Mouse (Mus musculus) forebrain, embryonic 14.5 days (tissue): ENCODE measurements around the gene Csf2ra. TPM values are rescaled to one million over a fixed set of nuclear protein-coding genes. Genes with fewer than 3 reads are reported as not detected.
"Not testable (repeated sequence)": the region's sequence is repeated elsewhere in the genome, so short reads cannot be mapped to it uniquely, and the experiment has no call there.

Experiments used
- ATAC-seq: fragments of 200-750 bp; cut with Nextera tagmentation; 2 replicates; pipeline ENCODE4 v1.8.0; 2017; ENCODE audit warnings: mild to moderate bottlenecking, moderate library complexity
- DNase-seq: peaks from one replicate; pipeline ENCODE4 v3.0.0-alpha.2; 2015; ENCODE audit warnings: low spot score
- H3K27ac ChIP-seq: fragments of 300-500 bp; sonication (generic); 2 replicates; pipeline ENCODE4 v1.5.1; 2014; ENCODE audit warnings: low read depth, mild to moderate bottlenecking, control low read depth, low read length, moderate library complexity
- H3K27me3 ChIP-seq: fragments of 300-500 bp; sonication (generic); replicated peaks from 2 replicates; pipeline ENCODE4 v1.6.1; 2014; ENCODE audit warnings: low read length, control low read depth, mixed read lengths; ENCODE audit not compliant: control insufficient read depth, insufficient read depth
- H3K36me3 ChIP-seq: fragments of 300-500 bp; sonication (generic); 2 replicates; pipeline ENCODE4 v1.6.1; 2014; ENCODE audit warnings: low read length, control low read depth; ENCODE audit not compliant: control insufficient read depth, insufficient read depth
- H3K4me1 ChIP-seq: fragments of 300-500 bp; sonication (generic); 2 replicates; pipeline ENCODE4 v1.6.1; 2014; ENCODE audit warnings: antibody characterized with exemption, low read length, control low read depth; ENCODE audit not compliant: control insufficient read depth, insufficient read depth
- H3K4me2 ChIP-seq: fragments of 300-500 bp; sonication (generic); 2 replicates; pipeline ENCODE4 v1.6.1; 2014; ENCODE audit warnings: mild to moderate bottlenecking, control low read depth, low read length
- H3K4me3 ChIP-seq: fragments of 300-500 bp; sonication (generic); 2 replicates; pipeline ENCODE4 v1.5.1; 2014; ENCODE audit warnings: low read depth, low read length, control low read depth
- H3K9ac ChIP-seq: fragments of 300-500 bp; sonication (generic); 2 replicates; pipeline ENCODE4 v1.6.1; 2014; ENCODE audit warnings: mild to moderate bottlenecking, low read length, control low read depth, moderate library complexity
- H3K9me3 ChIP-seq: fragments of 300-500 bp; sonication (generic); replicated peaks from 2 replicates; pipeline ENCODE4 v1.6.1; 2016; ENCODE audit warnings: low read length, control low read depth, mixed read lengths; ENCODE audit not compliant: control insufficient read depth
- WGBS: fragments of 180-500 bp; shearing (Covaris S2); extraction: QIAGEN DNeasy Blood & Tissue Kit; methylation state at CpG from one replicate; pipeline ENCODE4 v1.1.7; 2014; 5-methylcytosine and 5-hydroxymethylcytosine counted together
- polyA plus RNA-seq: library from polyadenylated mRNA; unstranded; fragments of >200 nt; fragmentation: Nextera tagmentation; extraction: Ambion mirVana; gene quantifications from 2 replicates; pipeline ENCODE4 v1.2.1, GENCODE M21; 2014

Csf2ra gene
- polyA plus RNA-seq, 1 experiment from 2014 or later, result 10.2 TPM

DNA sequence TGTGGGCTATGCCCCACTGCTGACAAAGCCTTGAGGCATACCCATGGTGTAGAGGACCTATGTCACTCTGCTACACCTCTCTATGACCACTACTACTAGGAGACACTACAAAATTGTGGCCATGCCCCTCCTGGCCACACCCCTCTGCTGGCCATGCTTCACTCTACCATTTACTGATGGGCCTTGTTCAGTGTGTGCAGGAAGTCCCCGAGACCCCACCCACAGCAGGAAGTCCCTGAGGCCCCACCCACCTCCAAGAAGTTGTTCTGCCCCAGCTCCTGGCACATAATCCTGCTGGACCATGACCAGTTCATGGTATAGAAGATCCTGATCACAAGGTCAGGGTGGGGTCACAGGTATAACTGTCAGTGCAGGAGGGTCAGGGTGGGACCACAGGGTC, 33.0 kb upstream of the Csf2ra start:
- no peaks in the 10 kb centered on the region for H3K9me3 ChIP-seq
- no peak overlapping the region for H3K4me2 ChIP-seq
- no peak for DNase-seq
- no peaks in the 10 kb centered on the region for H3K27me3 ChIP-seq
- no peaks in the 10 kb centered on the region for H3K36me3 ChIP-seq
- H3K4me1 ChIP-seq, result no peaks in the 10 kb centered on the region
- H3K27ac ChIP-seq, result no peak overlapping the region
- no peak for ATAC-seq
- H3K4me3 ChIP-seq, result no peak overlapping the region
- 80% methylated on average over 1 of the region's 1 CpGs for WGBS
- no peak overlapping the region for H3K9ac ChIP-seq

DNA sequence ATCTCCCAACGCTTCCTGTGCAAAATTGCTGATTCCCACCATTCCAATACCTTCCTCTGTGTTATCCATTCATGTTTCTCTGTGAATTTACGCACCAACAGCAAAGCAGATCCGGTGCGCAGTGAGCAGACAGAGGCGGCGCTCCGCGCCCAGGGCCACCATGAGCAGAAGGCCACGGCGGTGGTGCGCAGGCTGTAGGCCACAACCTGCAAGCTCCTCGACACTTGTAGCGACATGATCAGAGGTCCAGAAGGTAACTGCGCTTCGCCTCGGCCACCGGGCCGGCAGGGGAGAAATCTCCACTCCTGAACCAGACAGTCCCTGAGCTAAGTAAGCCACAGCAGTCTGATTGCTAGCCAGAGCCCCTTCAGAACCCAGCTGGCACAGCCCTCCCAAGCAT, 29.5 kb upstream of the Csf2ra start:
- DNase-seq (no peak), ATAC-seq (no peak)
- H3K27me3 ChIP-seq, result no peaks in the 10 kb centered on the region
- no peak overlapping the region for H3K4me2 ChIP-seq
- no peak overlapping the region for H3K4me3 ChIP-seq
- no peaks in the 10 kb centered on the region for H3K9me3 ChIP-seq
- H3K9ac ChIP-seq, result no peak overlapping the region
- H3K27ac ChIP-seq, result no peak overlapping the region
- H3K4me1 ChIP-seq, result no peaks in the 10 kb centered on the region
- 92% methylated on average over 18 of the region's 18 CpGs for WGBS
- no peaks in the 10 kb centered on the region for H3K36me3 ChIP-seq

DNA sequence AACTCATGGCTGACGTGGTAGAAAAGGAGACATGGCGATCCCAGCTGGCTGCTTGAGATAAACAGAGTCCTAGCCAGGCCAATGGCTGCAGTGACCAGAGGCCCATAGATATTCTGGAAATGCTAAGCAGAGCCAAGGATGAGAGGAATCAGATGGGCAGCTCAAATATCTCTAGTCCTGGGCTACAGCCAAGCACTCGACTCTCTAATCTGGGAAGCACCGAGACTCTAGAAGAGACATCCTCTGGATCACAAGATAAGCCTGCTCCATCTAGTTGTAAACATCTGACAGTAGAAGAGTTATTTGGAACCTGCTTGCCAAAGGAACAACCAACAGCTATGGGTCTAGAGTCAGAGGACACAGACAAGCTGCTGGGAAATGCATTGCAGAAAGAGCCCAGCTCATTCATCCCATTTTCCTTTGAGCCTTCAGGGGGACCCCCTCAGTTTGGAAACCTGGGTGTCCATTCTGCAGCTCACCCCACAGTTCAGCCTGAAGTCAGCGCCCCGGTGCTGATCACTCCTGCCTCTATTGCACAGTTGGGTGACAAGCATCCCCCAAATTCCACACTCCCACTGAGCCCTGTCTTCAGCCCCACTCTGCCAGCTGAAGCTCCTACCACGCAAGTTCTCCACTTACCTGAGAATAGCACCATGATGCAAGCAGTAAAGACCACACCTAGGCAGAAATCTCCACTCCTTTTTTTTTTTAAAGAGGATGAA, 28.1 kb upstream of the Csf2ra start:
- DNase-seq (no peak), ATAC-seq (no peak)
- Histone ChIP-seq H3K36me3 (no peaks in the 10 kb centered on the region), H3K27ac (no peak overlapping the region), H3K4me3 (no peak overlapping the region), H3K9me3 (no peaks in the 10 kb centered on the region), H3K9ac (no peak overlapping the region), H3K27me3 (no peaks in the 10 kb centered on the region), H3K4me2 (no peak overlapping the region), H3K4me1 (no peaks in the 10 kb centered on the region)
- 92% methylated on average over 7 of the region's 7 CpGs for WGBS

DNA sequence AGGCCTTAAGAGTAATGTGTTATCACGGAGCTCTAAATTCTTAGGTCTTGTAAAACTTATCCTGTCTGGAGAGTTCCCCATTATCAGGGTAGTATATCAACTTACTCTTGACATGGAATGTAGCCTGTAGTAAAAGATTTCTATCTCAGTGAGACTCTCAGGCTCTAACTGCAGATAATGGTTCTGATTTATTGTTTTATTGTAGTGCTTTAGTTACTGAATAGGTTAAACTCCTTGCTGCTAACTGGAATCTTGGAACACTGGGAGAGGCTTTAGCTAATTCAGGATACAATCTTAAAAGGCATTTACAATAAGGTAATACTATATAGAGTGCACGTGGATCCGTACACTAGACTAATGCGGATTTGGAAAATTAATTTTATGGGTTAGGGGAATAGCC, 19.1 kb upstream of the Csf2ra start:
- ATAC-seq, H3K27me3 ChIP-seq, H3K36me3 ChIP-seq, H3K27ac ChIP-seq, H3K4me1 ChIP-seq, H3K9me3 ChIP-seq, H3K4me3 ChIP-seq, H3K9ac ChIP-seq, H3K4me2 ChIP-seq, DNase-seq: not testable (repeated sequence)
- WGBS, result 95% methylated on average over 4 of the region's 4 CpGs

DNA sequence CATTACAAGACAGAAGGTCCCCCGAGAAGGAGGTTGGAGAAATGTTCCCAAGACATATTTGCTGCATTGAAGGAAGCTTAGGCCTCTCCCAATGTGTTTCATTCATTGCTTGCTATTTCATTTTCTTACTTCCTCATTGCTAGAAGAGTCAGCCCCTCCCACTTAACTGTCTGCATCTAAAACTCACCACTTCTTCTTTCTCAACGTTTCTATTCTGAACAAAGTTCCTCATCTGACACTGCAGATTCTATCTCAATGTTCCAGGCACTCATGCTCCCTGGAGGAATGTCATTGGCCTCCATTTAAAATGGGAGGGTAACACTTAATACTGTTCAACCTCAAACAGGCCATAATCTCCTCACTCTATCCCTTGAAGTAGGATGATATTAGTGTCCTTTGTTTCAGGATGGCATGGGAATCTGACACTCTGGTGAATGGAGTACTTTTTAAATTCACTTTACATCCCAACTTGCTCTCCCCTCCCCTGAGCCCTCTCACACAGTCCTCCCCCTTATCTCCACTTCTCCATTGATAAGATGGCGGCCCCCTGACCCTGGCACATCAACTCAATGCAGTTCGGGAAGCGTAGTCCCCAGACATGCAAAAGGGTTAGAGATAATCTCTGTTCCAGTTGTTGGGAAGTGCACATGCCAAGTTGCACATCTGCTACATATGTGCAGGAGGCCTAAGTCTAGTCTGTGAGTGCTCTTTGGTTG, 16.6 kb upstream of the Csf2ra start:
- H3K27ac ChIP-seq, result no peak overlapping the region
- H3K4me2 ChIP-seq, result no peak overlapping the region
- DNase-seq (no peak), ATAC-seq (no peak)
- no peak overlapping the region for H3K9ac ChIP-seq
- no peak overlapping the region for H3K4me3 ChIP-seq
- whole genome bisulfite sequencing, result 67% methylated on average over 5 of the region's 5 CpGs
- H3K27me3 ChIP-seq, result no peaks in the 10 kb centered on the region
- H3K36me3 ChIP-seq, result no peaks in the 10 kb centered on the region
- H3K4me1 ChIP-seq, result no peaks in the 10 kb centered on the region
- H3K9me3 ChIP-seq, result no peaks in the 10 kb centered on the region

DNA sequence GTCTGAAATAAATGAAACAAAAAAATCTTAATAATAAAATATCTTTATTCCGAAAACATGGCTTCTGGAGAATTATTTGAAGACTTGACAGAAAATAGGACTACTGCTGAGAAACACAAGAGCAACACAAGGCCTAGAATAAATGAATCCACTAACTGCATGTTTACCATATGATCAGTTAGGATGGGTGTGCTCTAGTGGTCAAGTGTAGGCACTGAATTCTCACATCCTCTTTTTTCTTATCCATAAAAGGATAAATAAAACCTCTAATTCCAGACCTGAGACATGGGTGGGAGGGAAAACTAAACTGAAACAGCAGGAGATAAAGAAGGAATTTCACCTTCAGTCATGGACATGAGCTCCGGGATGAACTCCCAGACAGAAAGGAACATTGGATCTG, 9.7 kb upstream of the Csf2ra start:
- no peak overlapping the region for H3K4me3 ChIP-seq
- 87% methylated on average over 2 of the region's 2 CpGs for WGBS
- no peak overlapping the region for H3K4me2 ChIP-seq
- no peak for DNase-seq
- ATAC-seq, result no peak
- H3K4me1 ChIP-seq, result no peaks in the 10 kb centered on the region
- H3K9me3 ChIP-seq, result no peaks in the 10 kb centered on the region
- H3K27ac ChIP-seq, result no peak overlapping the region
- no peaks in the 10 kb centered on the region for H3K36me3 ChIP-seq
- no peaks in the 10 kb centered on the region for H3K27me3 ChIP-seq
- H3K9ac ChIP-seq, result no peak overlapping the region

DNA sequence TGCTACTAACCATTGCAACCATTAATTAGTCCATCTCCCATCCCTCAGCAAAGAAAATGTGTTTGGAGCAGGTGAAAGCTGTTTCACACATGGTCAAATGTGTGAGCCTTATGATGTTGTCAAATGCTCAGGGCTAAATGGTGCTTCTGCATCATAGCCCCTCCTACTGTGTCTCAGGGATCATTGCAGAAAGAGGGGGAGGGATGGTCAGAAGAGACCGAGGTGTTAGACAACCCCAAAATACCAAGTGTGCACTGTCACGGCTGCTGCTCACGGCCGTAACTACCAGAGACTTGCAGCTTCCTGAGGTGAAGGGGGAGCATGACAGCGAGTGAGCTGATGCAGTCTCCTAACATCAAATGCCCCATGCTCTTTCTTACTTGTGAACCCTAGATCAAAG, 6.3 kb upstream of the Csf2ra start:
- H3K4me3 ChIP-seq, result no peak overlapping the region
- ATAC-seq, result no peak
- no peak overlapping the region for H3K9ac ChIP-seq
- no peak overlapping the region for H3K27ac ChIP-seq
- no peak for DNase-seq
- no peaks in the 10 kb centered on the region for H3K9me3 ChIP-seq
- 75% methylated on average over 5 of the region's 5 CpGs for WGBS
- H3K4me2 ChIP-seq, result no peak overlapping the region
- no peaks in the 10 kb centered on the region for H3K36me3 ChIP-seq
- H3K4me1 ChIP-seq, result no peaks in the 10 kb centered on the region
- H3K27me3 ChIP-seq, result no peaks in the 10 kb centered on the region

DNA sequence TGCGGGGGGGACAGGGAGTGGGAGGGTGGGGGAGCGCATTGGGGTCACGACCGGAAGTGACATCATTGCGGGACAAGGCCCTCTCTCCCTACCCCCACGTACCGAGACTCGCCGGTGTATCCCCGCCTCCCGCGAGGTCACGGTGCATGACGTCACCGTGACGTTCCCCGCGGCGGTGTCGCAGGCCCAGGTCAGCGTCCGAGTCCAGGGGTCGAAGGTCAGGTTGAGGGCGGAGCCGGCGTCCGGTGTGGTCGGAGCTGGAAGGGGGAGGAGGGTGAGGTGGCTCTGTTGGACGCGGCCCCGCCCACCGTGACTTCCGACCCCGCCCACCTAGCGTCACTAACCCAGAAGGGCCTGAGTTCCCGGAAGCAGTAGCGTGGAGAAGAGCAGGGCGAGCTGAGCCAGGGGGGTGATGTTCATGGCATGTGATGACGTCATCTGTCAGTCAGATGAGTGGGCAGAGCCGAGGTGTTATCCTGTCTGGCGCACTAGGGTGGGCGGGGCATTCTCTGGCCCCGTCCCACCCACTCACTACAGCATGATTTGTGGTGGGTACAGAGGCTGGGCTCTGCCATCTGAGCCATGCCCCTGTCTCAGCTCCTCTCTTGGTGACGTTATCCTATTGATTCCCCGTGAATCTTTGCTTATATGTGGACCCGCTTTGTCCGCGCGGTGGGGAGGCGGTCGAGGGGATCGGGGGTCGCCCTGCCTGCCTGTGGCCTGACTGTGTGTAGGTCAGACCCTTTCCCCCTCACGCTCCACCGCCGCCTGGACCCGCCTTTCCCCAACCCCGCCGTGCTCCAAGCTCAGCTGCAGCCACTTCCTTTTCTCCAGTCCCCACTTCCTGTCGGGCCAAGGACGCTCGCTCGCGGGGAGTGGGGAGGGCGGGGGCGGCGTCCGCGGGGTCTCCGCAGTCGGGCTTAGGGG, 1.0 kb downstream of the Csf2ra start:
- Histone ChIP-seq H3K9me3 (no peaks in the 10 kb centered on the region; the same call in 1 of the 2 replicates), H3K4me2 (peak overlapping the region; percentile 52), H3K36me3 (no peaks in the 10 kb centered on the region), H3K4me3 (peak overlapping the region; percentile 54), H3K27ac (peak overlapping the region; percentile 82), H3K4me1 (no peaks in the 10 kb centered on the region), H3K27me3 (no peaks in the 10 kb centered on the region), H3K9ac (peak overlapping the region; percentile 51; the same call in 1 of the 2 replicates)
- 6% methylated on average over 71 of the region's 71 CpGs for WGBS
- ATAC-seq, result peak; percentile 83
- DNase-seq, result peak; percentile 94
